Mouse (Mus musculus) brain, adult 10 weeks (tissue): ENCODE measurements around the gene Htr2c. TPM values are rescaled to one million over a fixed set of nuclear protein-coding genes. Genes with fewer than 3 reads are reported as not detected.

Source experiments
- polyA plus RNA-seq: library from polyadenylated mRNA; stranded (reverse); fragments of 350-450 nt; fragmentation: Illumina TruSeq; extraction: RNeasy Lipid Tissue Mini Kit (QIAGEN cat#74804); gene quantifications from one replicate; pipeline ENCODE4 v1.2.3, GENCODE M21; 2015; ENCODE audit warnings: low read depth, low replicate concordance

Gene Htr2c
- polyA plus RNA-seq, result 34.7 TPM

DNA sequence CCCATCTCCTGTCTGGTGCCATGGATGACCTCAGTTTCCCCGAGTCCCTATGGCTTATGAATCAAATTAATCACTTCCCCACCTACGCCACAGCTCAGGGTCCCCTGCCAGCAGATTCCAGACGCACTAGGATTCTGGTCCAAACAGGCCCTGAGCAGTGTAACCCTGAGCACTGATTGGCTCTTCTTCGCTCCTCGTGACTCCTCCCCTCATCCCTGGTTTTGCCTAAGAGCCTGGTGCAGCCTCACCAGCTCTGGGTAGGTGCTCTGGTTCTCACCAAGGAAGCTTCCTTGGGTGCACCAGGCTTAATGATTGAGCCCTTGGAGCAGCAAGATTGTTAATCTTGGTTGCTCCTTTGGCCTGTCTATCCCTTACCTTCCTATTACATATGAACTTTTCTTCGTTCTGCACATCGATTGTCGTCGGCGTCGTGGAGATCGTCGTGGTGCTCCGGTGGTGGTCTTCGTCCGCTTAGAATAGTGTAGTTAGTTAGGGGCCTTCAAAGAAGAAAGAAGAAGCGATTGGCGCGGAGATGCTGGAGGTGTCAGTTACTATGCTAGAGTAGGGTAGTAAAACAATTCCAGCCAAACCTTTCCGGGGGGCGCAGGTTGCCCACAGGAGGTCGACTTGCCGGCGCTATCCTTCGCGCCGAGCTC is at the start of gene Htr2c:
Htr2c (plus strand) TSS at position 256 of the 656 bp plus-strand sequence.

